Mouse (Mus musculus): ENCODE data around the gene Golga5.

The Golga5 gene

DNA sequence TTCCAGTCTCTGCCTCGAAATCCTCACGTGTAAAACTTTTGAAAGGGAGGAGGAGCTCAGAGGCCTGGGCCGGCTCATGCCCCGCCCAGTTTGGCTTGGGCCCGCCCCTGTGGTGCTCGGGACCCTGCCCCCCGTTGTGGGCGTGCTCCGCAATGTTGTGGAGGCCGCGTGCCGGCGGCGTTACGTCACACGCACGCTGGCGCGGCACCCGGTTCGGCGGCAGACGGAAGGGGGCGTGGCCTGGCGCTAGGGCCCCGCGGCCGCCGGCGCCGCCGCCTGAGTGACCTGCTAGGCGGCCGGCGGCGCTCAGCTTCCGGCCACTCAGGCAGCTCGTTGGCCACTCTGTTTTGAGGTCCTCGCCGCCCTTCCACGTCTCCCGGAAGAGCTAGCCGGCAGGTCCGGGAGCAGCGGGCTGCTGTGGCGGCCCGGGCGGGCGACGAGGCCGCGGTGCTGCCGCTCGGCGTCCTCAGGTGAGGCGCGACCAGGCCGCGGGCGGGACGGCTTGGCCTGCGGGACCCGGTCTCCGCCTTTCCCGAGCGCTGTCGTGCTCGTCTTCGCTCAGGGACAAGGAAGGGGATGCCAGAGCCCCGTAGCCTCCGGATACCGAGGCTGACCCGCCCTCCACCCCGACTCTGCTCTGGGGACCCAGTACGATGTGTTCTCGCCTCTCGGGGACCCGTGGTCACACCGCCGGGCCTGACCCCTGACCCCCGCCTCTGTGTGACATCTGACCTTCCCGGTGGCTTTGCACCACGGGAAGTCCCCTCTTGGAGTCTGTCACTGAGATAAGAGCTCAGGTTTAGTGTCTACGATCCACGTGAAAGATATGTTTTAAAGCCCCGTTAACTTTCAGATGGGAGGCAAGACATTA, at the start of gene Golga5:
Gene Golga5, plus strand, starts transcription at position 242 of the 871 bp plus-strand sequence.
- DNase-seq (ENCODE audit: low spot score in 2 of 2) = peak; percentile 91 to 95

DNA sequence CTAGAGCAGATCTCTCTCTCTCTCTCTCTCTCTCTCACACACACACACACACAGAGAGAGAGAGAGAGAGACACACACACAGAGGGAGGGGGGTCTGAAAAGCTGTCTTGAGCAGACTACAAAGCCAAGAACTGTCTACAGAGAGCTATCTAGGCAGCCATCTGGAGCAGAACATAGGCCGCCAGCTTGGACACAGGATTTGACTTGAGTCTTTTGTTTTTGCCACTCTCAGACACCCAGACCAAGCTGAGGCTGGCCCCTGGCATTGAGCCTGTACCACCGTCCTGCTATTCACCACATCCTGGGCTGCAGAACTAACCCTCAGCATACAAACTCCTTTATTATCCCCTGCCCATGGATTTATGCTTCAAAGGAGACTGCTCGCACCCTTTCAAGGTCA, 49.4 kb upstream of the Golga5 start:
- no peak for DNase-seq (ENCODE audit: low spot score in 2 of 2)

- DNase-seq (ENCODE audit: low spot score in 2 of 2) = no peak
These were observed 48.6 kb upstream of the Golga5 start for GRCm38 (mm10) chr12:102420168-102420890.

GRCm38 (mm10) chr12:102422065-102422464, 46.9 kb upstream of the Golga5 start:
- no peak for DNase-seq (ENCODE audit: low spot score in 2 of 2)

GRCm38 (mm10) chr12:102422623-102423320, 46.2 kb upstream of the Golga5 start:
- DNase-seq (ENCODE audit: low spot score in 2 of 2) = no peak

- DNase-seq (ENCODE audit: low spot score in 2 of 2) = no peak
These were observed 45.3 kb upstream of the Golga5 start for GRCm38 (mm10) chr12:102423625-102424024.

- no peak for DNase-seq (ENCODE audit: low spot score in 2 of 2)
These were observed 44.5 kb upstream of the Golga5 start for GRCm38 (mm10) chr12:102424456-102424855.

DNA sequence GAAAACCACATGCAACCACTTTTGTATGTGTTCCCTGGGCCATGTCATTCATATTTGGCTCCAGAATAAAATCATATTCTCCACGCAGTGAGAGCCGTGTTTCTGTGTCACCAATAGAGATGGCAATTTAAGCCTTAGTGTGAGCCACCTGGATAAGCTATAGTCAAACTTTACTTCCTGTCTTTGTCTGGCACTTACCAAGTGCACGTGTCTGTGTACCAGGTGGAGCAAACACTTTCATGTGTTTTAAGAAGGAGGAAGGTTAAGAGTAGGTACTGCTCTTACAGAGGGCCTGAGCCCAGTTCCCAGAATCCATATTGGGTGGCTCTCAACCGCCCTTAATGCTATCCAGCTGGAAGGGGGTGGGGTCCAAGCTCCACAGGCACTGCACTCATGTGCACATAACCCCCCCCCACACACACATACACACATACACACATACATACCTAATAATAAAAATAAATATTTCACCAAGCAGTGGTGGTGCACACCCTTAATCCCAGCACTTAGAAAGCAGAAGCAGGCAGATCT, 43.8 kb upstream of the Golga5 start:
- DNase-seq (ENCODE audit: low spot score in 2 of 2) = no peak

DNA sequence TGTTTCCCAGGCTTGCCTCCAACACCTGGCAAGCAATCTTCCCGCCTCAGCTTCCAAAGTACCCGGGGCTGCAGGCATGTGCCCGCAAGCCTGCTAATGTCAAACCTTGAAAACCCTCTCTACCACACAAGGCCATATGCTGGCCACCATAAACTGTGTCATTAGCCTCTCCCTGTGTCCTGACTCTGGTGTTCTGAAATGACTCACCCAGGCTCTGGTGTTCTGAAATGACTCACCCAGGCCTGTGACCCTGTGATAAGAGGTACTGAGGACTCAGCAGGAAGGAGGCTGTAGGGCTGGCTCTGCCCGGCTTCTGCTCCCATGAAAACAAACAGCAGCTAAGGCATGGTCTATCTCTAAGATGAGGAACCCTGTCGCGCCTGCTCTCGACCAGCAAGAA, 42.6 kb upstream of the Golga5 start:
- no peak for DNase-seq (ENCODE audit: low spot score in 2 of 2)

GRCm38 (mm10) chr12:102429656-102430055, 39.3 kb upstream of the Golga5 start:
- DNase-seq (ENCODE audit: low spot score in 2 of 2) = no peak

DNA sequence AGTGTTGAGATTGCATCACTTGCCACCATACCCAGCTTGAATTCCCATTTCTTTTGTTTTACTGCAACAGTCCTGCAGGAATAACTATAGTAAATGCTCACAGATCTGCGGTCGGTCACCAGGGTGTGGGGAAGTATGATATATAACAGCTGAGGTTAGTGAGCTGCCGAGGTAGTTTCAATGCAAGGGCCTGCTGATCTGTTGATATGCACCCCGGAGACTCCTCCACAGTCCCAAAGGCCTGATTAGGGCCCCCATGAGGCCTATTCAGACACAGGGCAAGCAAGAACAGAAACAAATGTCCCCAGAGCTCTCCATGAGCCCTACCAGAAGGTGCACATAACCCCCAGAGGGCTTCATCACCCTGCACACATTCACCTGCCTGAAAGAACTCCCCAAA, 38.7 kb upstream of the Golga5 start:
- DNase-seq (ENCODE audit: low spot score in 2 of 2) = no peak

DNA sequence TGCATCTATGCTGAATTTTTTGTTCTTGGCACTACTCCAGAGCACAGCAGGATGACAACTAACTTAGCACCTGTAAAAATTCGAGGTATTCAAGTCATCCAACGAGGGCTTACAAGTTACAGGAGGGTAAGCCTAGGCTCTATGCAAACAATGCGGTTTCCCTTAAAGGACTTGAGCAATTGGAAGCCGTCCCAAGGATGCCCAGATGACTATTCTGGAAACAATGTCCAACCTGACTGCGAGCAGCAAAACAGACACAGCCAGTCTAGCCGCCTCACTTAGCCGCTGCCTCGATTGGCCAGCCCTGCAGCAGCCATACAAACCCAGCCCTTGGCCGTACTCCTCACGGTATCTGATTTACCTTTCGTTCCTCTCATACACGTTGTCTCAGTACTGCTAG, 36.7 kb upstream of the Golga5 start:
- no peak for DNase-seq (ENCODE audit: low spot score in 2 of 2)

DNA sequence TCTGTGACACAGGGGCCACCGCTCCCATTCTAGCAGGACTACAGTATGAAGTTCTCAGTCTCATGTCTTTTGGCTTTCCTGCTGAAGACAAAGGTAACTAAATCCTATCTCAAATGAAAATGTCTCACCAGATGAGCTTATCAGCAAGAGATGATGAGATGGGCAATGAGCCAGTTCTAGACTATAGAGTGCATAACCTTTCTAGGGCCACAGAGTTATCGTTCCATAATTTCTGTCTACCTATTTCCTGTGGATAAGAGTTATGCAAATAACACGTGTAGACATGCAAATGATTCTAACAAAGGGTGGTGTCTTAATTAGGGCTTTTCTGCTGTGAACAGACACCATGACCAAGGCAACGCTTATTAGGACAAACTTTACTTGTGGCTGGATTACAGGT, 34.8 kb upstream of the Golga5 start:
- no peak for DNase-seq (ENCODE audit: low spot score in 2 of 2)

- DNase-seq (ENCODE audit: low spot score in 2 of 2) = no peak
These were observed 31.9 kb upstream of the Golga5 start for GRCm38 (mm10) chr12:102436939-102437526.

DNA sequence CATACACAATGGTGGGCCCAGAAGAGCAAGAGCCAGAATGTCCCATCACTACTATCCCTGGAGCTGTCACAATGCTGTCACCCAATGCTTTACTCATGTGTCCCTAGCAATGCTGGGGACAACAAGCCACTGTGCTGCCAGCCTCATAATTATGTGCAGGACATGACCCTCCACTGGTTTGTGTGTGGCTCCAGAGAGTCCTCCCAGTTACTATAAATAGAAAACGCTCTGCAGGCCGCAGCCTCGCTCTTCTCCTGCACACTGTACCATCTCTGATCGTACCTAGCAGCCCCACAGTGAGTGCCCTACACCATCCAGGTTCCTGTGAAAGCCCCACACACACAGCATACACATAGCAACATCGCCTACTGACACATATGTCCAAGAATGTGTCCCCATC, 31.0 kb upstream of the Golga5 start:
- DNase-seq (ENCODE audit: low spot score in 2 of 2) = no peak

- DNase-seq (ENCODE audit: low spot score in 2 of 2) = no peak
These were observed 29.8 kb upstream of the Golga5 start for GRCm38 (mm10) chr12:102438983-102439631.

GRCm38 (mm10) chr12:102439632-102440023, 29.3 kb upstream of the Golga5 start, which contains the start of gene Lgmn:
Lgmn (minus strand) TSS chr12:102439813.
- DNase-seq (ENCODE audit: low spot score in 2 of 2) = peak; percentile 98 to 99

GRCm38 (mm10) chr12:102440551-102440950, 28.4 kb upstream of the Golga5 start:
- DNase-seq (ENCODE audit: low spot score in 2 of 2) = no peak

- DNase-seq (ENCODE audit: low spot score in 2 of 2) = no peak
These were observed 27.8 kb upstream of the Golga5 start for GRCm38 (mm10) chr12:102441141-102441540.

DNA sequence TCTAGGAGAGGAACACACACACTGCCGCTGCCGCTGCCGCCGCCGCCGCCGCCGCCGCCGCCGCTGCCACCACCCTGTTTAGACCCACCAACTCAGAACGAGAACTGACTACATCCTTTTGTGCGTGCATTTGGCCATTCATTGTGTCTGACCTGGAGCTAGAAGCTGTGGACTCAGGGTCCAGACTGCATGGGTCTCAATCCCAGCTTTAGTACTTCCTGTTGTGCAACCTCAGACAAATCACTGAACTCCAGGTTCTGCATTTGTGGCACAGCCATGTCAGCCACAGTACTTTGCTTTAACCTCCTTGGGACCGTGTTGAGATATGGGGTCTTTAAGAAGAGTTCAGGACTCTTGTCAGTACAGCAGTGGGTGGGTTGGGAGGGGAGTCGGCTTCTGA, 26.3 kb upstream of the Golga5 start:
- no peak for DNase-seq (ENCODE audit: low spot score in 2 of 2)

DNA sequence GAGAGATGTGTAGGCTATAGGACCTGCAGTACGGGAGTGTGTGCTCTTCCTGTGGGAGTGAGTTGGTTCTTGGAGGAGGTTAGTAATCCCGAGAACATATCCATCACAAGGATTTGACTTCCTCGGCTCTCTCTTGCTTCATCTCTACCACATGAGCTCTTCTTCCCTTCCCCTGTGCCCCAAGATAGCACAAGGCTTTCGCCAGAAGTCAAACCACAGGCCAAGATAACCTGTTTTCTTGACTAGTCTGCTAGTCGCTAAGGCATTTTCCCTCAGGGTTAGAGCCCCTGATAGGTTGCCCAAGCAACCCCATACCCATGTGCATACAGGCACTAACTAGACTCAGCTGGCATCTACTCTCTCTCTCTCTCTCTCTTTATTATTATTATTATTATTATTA, 25.3 kb upstream of the Golga5 start:
- DNase-seq (ENCODE audit: low spot score in 2 of 2) = no peak

All from frontal cortex, postnatal 14 days (tissue).